Mouse (Mus musculus) heart, embryonic 12.5 days (tissue): ENCODE measurements at regions not wholly inside any gene's neighbourhood (a gene's known extent, or its start where the extent isn't known, plus 50 kb on each side); places are given as distances from the start of the nearest gene placed in this dataset.
"Not testable (repeated sequence)": the region's sequence is repeated elsewhere in the genome, so short reads cannot be mapped to it uniquely, and the experiment has no call there.

Experiments used
- ATAC-seq: fragments of 200-750 bp; cut with Nextera tagmentation; 2 replicates; pipeline ENCODE4 v1.8.0; 2017; ENCODE audit warnings: moderate TSS enrichment, moderate library complexity; ENCODE audit not compliant: insufficient number of reproducible peaks, low FRiP score
- H3K27ac ChIP-seq: fragments of 300-500 bp; sonication (generic); 2 replicates; pipeline ENCODE4 v1.5.1; 2016; ENCODE audit warnings: mild to moderate bottlenecking, moderate library complexity; ENCODE audit not compliant: poor library complexity, severe bottlenecking
- H3K27me3 ChIP-seq: fragments of 300-500 bp; sonication (generic); replicated peaks from 2 replicates; pipeline ENCODE4 v1.6.1; 2016; ENCODE audit warnings: mild to moderate bottlenecking, moderate library complexity
- H3K36me3 ChIP-seq: fragments of 300-500 bp; sonication (generic); 2 replicates; pipeline ENCODE4 v1.6.1; 2016; ENCODE audit warnings: mild to moderate bottlenecking, moderate library complexity
- H3K4me1 ChIP-seq: fragments of 300-500 bp; sonication (generic); replicated peaks from 2 replicates; pipeline ENCODE4 v1.6.1; 2016; ENCODE audit warnings: mild to moderate bottlenecking
- H3K4me2 ChIP-seq: fragments of 300-500 bp; sonication (generic); 2 replicates; pipeline ENCODE4 v1.6.1; 2016; ENCODE audit warnings: mild to moderate bottlenecking, moderate library complexity
- H3K4me3 ChIP-seq: fragments of 300-500 bp; sonication (generic); 2 replicates; pipeline ENCODE4 v1.5.1; 2016; ENCODE audit warnings: mild to moderate bottlenecking
- H3K9ac ChIP-seq: fragments of 300-500 bp; sonication (generic); 2 replicates; pipeline ENCODE4 v1.6.1; 2016; ENCODE audit warnings: mild to moderate bottlenecking, moderate library complexity
- H3K9me3 ChIP-seq: fragments of 300-500 bp; sonication (generic); replicated peaks from 2 replicates; pipeline ENCODE4 v1.6.1; 2016; ENCODE audit warnings: mild to moderate bottlenecking, moderate library complexity
- WGBS: fragments of 180-500 bp; shearing (Covaris S2); methylation state at CpG from one replicate; pipeline ENCODE4 v1.1.7; 2016; 5-methylcytosine and 5-hydroxymethylcytosine counted together

DNA sequence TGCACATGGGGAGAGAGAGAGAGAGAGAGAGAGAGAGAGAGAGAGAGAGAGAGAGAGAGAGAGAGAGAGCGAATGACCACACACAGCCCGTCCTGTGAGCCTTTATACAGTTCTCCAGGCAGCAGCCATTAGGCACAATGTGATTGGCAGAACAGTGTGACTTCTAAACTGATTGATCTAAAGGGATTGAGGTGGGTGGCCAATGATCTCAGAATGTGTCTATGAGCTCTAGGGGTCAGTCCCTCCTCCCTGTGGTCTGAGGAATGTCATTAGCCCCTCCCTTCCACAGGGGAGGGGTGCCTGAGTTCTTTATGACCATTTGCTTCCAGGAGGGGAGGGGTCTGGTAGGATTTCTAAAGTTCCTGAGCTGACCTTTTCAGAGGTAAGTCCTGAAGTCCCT lies 62.1 kb downstream of the Duxbl3 start:
- ATAC-seq, H3K27me3 ChIP-seq: not testable (repeated sequence)
- WGBS = 67% methylated on average over 2 of the region's 2 CpGs

GRCm38 (mm10) chr14:26320736-26321135 lies 63.0 kb downstream of the Duxbl3 start:
- Histone ChIP-seq H3K4me2 (no peak overlapping the region), H3K36me3 (no peaks in the 10 kb centered on the region)
- WGBS = 72% methylated on average over 3 of the region's 3 CpGs

More for the DNA sequence above, 62.1 kb downstream of the Duxbl3 start:
- H3K27ac ChIP-seq, H3K4me1 ChIP-seq, H3K9ac ChIP-seq, H3K36me3 ChIP-seq, H3K4me3 ChIP-seq, H3K9me3 ChIP-seq, H3K4me2 ChIP-seq: not testable (repeated sequence)

DNA sequence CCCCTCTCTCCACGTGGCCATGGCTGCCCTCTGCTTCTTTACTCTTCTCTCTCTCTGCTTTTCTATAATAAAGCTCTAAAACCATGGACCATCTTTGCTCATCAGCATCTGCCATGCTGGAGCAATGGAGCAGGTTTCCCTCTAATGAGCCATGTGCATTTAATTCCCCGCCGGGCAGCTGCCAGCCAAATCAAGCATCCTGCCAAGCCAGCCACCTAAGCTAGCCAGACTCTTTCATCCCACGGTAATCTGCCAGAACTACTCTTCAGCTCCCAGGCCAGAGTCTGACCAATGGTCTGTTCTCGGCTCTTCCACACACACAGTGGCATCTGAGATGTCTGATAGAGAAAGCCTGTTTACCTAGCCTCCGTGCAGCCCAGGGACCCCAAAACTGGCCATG lies 70.8 kb downstream of the Duxbl3 start:
- no peak overlapping the region for H3K27ac ChIP-seq
- 75% methylated on average over 6 of the region's 6 CpGs for WGBS
- H3K9me3 ChIP-seq = no peaks in the 10 kb centered on the region
- no peak overlapping the region for H3K4me3 ChIP-seq
- no peak for ATAC-seq
- H3K4me1 ChIP-seq = no peaks in the 10 kb centered on the region
- no peak overlapping the region for H3K4me2 ChIP-seq
- no peak overlapping the region for H3K9ac ChIP-seq
- no peaks in the 10 kb centered on the region for H3K27me3 ChIP-seq
- no peaks in the 10 kb centered on the region for H3K36me3 ChIP-seq

More at GRCm38 (mm10) chr14:26320736-26321135, 63.0 kb downstream of the Duxbl3 start:
- H3K9me3 ChIP-seq = no peaks in the 10 kb centered on the region
- no peaks in the 10 kb centered on the region for H3K4me1 ChIP-seq
- no peaks in the 10 kb centered on the region for H3K27me3 ChIP-seq
- no peak overlapping the region for H3K9ac ChIP-seq
- H3K27ac ChIP-seq = no peak overlapping the region
- ATAC-seq = no peak
- H3K4me3 ChIP-seq = no peak overlapping the region

DNA sequence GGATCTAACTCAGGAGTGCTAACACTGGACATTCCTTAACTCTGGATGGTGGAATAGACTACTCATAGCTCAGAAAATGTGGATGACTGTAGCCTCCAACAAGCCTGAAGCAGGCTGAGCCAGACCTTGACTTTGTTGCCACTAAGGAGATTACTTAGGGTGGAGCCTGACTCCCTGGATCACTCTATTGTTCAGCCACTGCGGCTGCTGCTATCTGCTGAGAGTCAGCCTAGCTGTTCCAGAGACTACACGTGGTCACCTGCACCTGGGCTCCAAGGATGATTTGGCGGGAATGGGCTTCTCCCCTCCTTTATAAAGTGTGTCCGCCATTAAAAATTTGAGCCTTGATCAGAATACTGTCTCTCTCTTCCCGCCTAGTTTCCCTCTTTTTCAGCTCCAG lies 83.3 kb downstream of the Duxbl3 start:
- WGBS = 79% methylated on average over 5 of the region's 5 CpGs
- H3K27ac ChIP-seq = no peak overlapping the region
- 0 out of 2 replicates have a peak, but pooled peaks cover 6% of the 10 kb centered on the region for H3K4me1 ChIP-seq
- no peaks in the 10 kb centered on the region for H3K9me3 ChIP-seq
- H3K36me3 ChIP-seq = no peaks in the 10 kb centered on the region
- H3K27me3 ChIP-seq = no peaks in the 10 kb centered on the region
- no peak overlapping the region for H3K4me3 ChIP-seq
- no peak overlapping the region for H3K9ac ChIP-seq
- no peak overlapping the region for H3K4me2 ChIP-seq
- no peak for ATAC-seq

GRCm38 (mm10) chr14:26345227-26345626 lies 87.5 kb downstream of the Duxbl3 start:
- Histone ChIP-seq H3K9me3 (no peaks in the 10 kb centered on the region), H3K4me3 (no peak overlapping the region), H3K27ac (no peak overlapping the region), H3K4me2 (no peak overlapping the region), H3K4me1 (peaks cover 14% of the 10 kb centered on the region), H3K36me3 (no peaks in the 10 kb centered on the region), H3K9ac (no peak overlapping the region), H3K27me3 (no peaks in the 10 kb centered on the region)
- WGBS = 73% methylated on average over 1 of the region's 1 CpGs
- no peak for ATAC-seq

GRCm38 (mm10) chr14:26347296-26347695 lies 89.5 kb downstream of the Duxbl3 start:
- H3K9me3 ChIP-seq = peaks cover 3% of the 10 kb centered on the region; the same call in 1 of the 2 replicates
- H3K4me1 ChIP-seq = peaks cover 14% of the 10 kb centered on the region
- H3K36me3 ChIP-seq = no peaks in the 10 kb centered on the region
- ATAC-seq = no peak
- no peak overlapping the region for H3K4me2 ChIP-seq
- no peaks in the 10 kb centered on the region for H3K27me3 ChIP-seq
- no peak overlapping the region for H3K27ac ChIP-seq
- H3K4me3 ChIP-seq = no peak overlapping the region
- 87% methylated on average over 4 of the region's 4 CpGs for WGBS
- H3K9ac ChIP-seq = no peak overlapping the region

DNA sequence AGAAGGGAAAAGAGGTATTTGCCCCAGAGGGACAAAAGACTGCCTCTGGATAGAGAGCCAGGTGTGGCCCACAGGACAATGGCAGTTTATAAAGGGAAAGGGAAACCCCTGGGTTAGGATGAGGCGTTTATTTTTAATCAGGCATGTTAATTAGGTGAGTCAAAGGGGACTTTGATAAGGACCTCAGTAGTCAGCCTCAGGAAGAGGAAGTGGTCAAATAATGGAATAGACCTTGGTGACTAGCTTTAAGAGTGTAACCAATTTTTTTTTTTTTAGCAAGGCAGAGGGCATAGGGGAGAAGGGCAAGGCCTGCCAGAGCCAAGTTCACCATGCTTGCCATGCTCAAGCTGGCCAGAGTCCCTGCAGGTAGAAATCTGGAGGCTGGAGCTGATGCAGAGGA lies 95.2 kb downstream of the Duxbl3 start:
- Histone ChIP-seq H3K9me3 (peaks cover 3% of the 10 kb centered on the region; the same call in 1 of the 2 replicates), H3K27me3 (no peaks in the 10 kb centered on the region), H3K27ac (no peak overlapping the region), H3K36me3 (no peaks in the 10 kb centered on the region), H3K4me1 (peaks cover 27% of the 10 kb centered on the region), H3K4me3 (no peak overlapping the region), H3K9ac (no peak overlapping the region), H3K4me2 (no peak overlapping the region)
- 35% methylated on average over 1 of the region's 1 CpGs for WGBS
- ATAC-seq = no peak

GRCm38 (mm10) chr14:26357242-26357641 lies 99.5 kb downstream of the Duxbl3 start:
- Histone ChIP-seq H3K36me3 (no peaks in the 10 kb centered on the region), H3K9me3 (no peaks in the 10 kb centered on the region), H3K4me1 (peaks cover 17% of the 10 kb centered on the region), H3K4me3 (no peak overlapping the region), H3K27ac (0 out of 2 replicates have a peak overlapping the region, but pooled peaks have one; percentile 12), H3K9ac (no peak overlapping the region), H3K27me3 (no peaks in the 10 kb centered on the region), H3K4me2 (no peak overlapping the region)
- WGBS = 31% methylated on average over 6 of the region's 6 CpGs
- ATAC-seq = peak; percentile 87

- Histone ChIP-seq H3K27ac (no peak overlapping the region), H3K4me3 (no peak overlapping the region), H3K9ac (no peak overlapping the region), H3K36me3 (no peaks in the 10 kb centered on the region), H3K4me1 (peaks cover 17% of the 10 kb centered on the region), H3K4me2 (no peak overlapping the region), H3K27me3 (no peaks in the 10 kb centered on the region), H3K9me3 (no peaks in the 10 kb centered on the region)
- 57% methylated on average over 8 of the region's 8 CpGs for WGBS
- ATAC-seq = 0 out of 2 replicates have a peak, but pooled peaks have one; percentile 17
These were observed 100.2 kb downstream of the Duxbl3 start for GRCm38 (mm10) chr14:26357996-26358395.

GRCm38 (mm10) chr14:26360071-26360470 lies 102.3 kb downstream of the Duxbl3 start:
- Histone ChIP-seq H3K4me3 (no peak overlapping the region), H3K9ac (no peak overlapping the region), H3K4me1 (peaks cover 17% of the 10 kb centered on the region), H3K27me3 (no peaks in the 10 kb centered on the region), H3K27ac (no peak overlapping the region), H3K36me3 (no peaks in the 10 kb centered on the region), H3K4me2 (no peak overlapping the region), H3K9me3 (no peaks in the 10 kb centered on the region)
- 67% methylated on average over 4 of the region's 4 CpGs for WGBS
- ATAC-seq = no peak

GRCm38 (mm10) chr14:26361206-26361605 lies 103.4 kb downstream of the Duxbl3 start:
- Histone ChIP-seq H3K36me3 (no peaks in the 10 kb centered on the region), H3K9ac (no peak overlapping the region), H3K4me2 (no peak overlapping the region), H3K4me1 (peaks cover 17% of the 10 kb centered on the region), H3K4me3 (no peak overlapping the region), H3K9me3 (no peaks in the 10 kb centered on the region), H3K27ac (no peak overlapping the region), H3K27me3 (no peaks in the 10 kb centered on the region)
- ATAC-seq = no peak
- 81% methylated on average over 3 of the region's 3 CpGs for WGBS
